Mouse (Mus musculus) cerebellum, adult 2 months (tissue): ENCODE data around the gene Arhgef3.

Source experiments
- CTCF ChIP-seq: fragments of 200-500 bp; IDR thresholded peaks from 2 replicates; pipeline ENCODE4 v1.5.1; 2011; ENCODE audit warnings: low read depth, mild to moderate bottlenecking, control low read depth, low read length, moderate library complexity, borderline replicate concordance; ENCODE audit not compliant: insufficient read depth
- POLR2A ChIP-seq: fragments of 200-500 bp; IDR thresholded peaks from 2 replicates; pipeline ENCODE4 v1.6.1; 2011; ENCODE audit warnings: low read length, control low read depth, borderline replicate concordance; ENCODE audit not compliant: insufficient read depth

GRCm38 (mm10) chr14:27397526-27397925 is 282.8 kb downstream of the Arhgef3 start:
- TF ChIP-seq POLR2A (no peak), CTCF (no peak)
